Mouse (Mus musculus) hindbrain, embryonic 16.5 days (tissue): ENCODE results near the gene Slc26a9. TPM values are rescaled to one million over a fixed set of nuclear protein-coding genes. Genes with fewer than 3 reads are reported as not detected.
A peak's percentile ranks its signal among the peaks of the same experiment; 100 is the strongest.

Experiments used
- ATAC-seq: fragments of 200-750 bp; cut with Nextera tagmentation; 2 replicates; pipeline ENCODE4 v1.8.0; 2017; ENCODE audit warnings: moderate TSS enrichment, moderate library complexity
- H3K27ac ChIP-seq: fragments of 300-500 bp; sonication (generic); 2 replicates; pipeline ENCODE4 v1.5.1; 2014; ENCODE audit warnings: low read depth, mild to moderate bottlenecking, control low read depth, low read length, moderate library complexity
- H3K27me3 ChIP-seq: fragments of 300-500 bp; sonication (generic); replicated peaks from 2 replicates; pipeline ENCODE4 v1.6.1; 2014; ENCODE audit warnings: low read length; ENCODE audit not compliant: control insufficient read depth, insufficient read depth
- H3K36me3 ChIP-seq: fragments of 300-500 bp; sonication (generic); 2 replicates; pipeline ENCODE4 v1.6.1; 2014; ENCODE audit warnings: mild to moderate bottlenecking, low read length, moderate library complexity, mixed read lengths; ENCODE audit not compliant: control insufficient read depth, insufficient read depth
- H3K4me1 ChIP-seq: fragments of 300-500 bp; sonication (generic); 2 replicates; pipeline ENCODE4 v1.6.1; 2014; ENCODE audit warnings: low read depth, low read length; ENCODE audit not compliant: control insufficient read depth, insufficient read depth
- H3K4me2 ChIP-seq: fragments of 300-500 bp; sonication (generic); 2 replicates; pipeline ENCODE4 v1.6.1; 2014; ENCODE audit warnings: mild to moderate bottlenecking, low read length, control low read depth, moderate library complexity
- H3K4me3 ChIP-seq: fragments of 300-500 bp; sonication (generic); 2 replicates; pipeline ENCODE4 v1.5.1; 2014; ENCODE audit warnings: mild to moderate bottlenecking, low read length, control low read depth, moderate library complexity
- H3K9ac ChIP-seq: fragments of 300-500 bp; sonication (generic); 2 replicates; pipeline ENCODE4 v1.6.1; 2014; ENCODE audit warnings: low read depth, mild to moderate bottlenecking, control low read depth, low read length, moderate library complexity
- H3K9me3 ChIP-seq: fragments of 300-500 bp; sonication (generic); 2 replicates; pipeline ENCODE4 v1.6.1; 2014; ENCODE audit warnings: mild to moderate bottlenecking, low read length, moderate library complexity; ENCODE audit not compliant: control insufficient read depth
- WGBS: fragments of 180-500 bp; shearing (Covaris S2); extraction: QIAGEN DNeasy Blood & Tissue Kit; methylation state at CpG from one replicate; pipeline ENCODE4 v1.1.7; 2014; 5-methylcytosine and 5-hydroxymethylcytosine counted together
- polyA plus RNA-seq: library from polyadenylated mRNA; unstranded; fragments of >200 nt; fragmentation: Nextera tagmentation; extraction: Ambion mirVana; gene quantifications from 2 replicates; pipeline ENCODE4 v1.2.1, GENCODE M21; 2015

Gene Slc26a9
- polyA plus RNA-seq, 1 experiment from 2014 or later: 0.18 TPM

DNA sequence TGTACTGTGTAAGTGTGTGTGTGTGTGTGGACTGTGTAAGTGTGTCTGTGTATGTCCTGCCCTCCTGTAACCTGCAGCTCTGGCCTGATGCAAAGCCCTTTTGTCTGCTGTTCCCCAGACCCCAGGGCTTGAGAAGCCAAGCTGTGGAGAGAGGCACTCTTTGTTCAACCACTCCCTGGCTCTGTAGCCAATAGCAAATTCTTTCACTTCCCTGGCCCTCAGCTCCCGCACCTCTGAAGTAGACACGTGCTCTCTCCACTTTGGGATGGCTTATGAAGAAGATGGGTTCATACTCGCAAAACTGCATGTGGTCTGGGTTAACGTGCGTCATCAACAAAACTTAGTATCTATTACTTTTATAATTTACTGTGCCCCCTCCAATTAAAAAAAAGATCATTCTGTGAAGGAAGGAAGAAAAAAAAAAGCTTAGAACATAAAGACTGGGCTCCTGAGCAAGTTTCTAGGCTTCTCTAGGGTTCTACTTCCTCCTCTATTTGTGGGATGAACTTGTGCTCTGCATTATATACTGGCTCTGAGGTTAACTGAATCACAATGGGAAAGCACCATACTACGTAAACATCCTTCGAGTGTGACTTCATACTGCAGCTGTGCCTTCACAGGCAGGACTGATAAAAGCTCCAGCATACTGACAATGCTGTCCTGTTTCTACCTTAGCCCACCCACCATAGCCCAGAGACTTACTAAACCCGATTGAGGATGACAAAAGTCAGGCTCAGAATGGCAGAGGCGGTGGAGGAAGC is 16.0 kb downstream of the Slc26a9 start:
- H3K27me3 ChIP-seq: no peaks in the 10 kb centered on the region
- H3K36me3 ChIP-seq: no peaks in the 10 kb centered on the region
- H3K4me3 ChIP-seq: no peak overlapping the region
- no peak overlapping the region for H3K9ac ChIP-seq
- no peaks in the 10 kb centered on the region for H3K4me1 ChIP-seq
- H3K9me3 ChIP-seq: no peaks in the 10 kb centered on the region
- H3K27ac ChIP-seq: no peak overlapping the region
- no peak overlapping the region for H3K4me2 ChIP-seq
- no peak for ATAC-seq
- WGBS: 68% methylated on average over 9 of the region's 9 CpGs

DNA sequence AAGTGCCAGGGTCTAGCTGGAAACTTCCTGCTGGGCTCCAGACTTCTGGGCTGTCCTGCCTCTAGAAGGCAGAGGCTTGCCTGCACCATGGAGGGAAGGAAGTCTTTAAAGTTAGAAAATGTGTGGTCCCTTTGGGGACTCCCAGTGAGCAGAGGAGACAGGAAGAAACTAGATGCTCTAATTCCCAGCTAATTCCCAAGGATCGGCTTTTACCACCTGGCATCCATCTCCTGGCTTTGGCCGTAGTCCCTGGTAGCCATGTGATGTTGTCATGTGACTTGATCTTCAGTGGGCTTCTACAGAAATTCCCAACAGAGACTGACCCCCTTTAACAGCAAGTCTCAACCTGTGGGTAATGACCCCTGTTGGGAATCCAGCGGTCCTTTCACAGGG is 16.6 kb downstream of the Slc26a9 start:
- no peak overlapping the region for H3K4me3 ChIP-seq
- H3K9me3 ChIP-seq: no peaks in the 10 kb centered on the region
- no peak overlapping the region for H3K4me2 ChIP-seq
- H3K9ac ChIP-seq: no peak overlapping the region
- no peaks in the 10 kb centered on the region for H3K36me3 ChIP-seq
- ATAC-seq: no peak
- H3K4me1 ChIP-seq: peaks cover 1% of the 10 kb centered on the region; the same call in 1 of the 2 replicates
- 84% methylated on average over 3 of the region's 3 CpGs for WGBS
- no peak overlapping the region for H3K27ac ChIP-seq
- H3K27me3 ChIP-seq: no peaks in the 10 kb centered on the region

DNA sequence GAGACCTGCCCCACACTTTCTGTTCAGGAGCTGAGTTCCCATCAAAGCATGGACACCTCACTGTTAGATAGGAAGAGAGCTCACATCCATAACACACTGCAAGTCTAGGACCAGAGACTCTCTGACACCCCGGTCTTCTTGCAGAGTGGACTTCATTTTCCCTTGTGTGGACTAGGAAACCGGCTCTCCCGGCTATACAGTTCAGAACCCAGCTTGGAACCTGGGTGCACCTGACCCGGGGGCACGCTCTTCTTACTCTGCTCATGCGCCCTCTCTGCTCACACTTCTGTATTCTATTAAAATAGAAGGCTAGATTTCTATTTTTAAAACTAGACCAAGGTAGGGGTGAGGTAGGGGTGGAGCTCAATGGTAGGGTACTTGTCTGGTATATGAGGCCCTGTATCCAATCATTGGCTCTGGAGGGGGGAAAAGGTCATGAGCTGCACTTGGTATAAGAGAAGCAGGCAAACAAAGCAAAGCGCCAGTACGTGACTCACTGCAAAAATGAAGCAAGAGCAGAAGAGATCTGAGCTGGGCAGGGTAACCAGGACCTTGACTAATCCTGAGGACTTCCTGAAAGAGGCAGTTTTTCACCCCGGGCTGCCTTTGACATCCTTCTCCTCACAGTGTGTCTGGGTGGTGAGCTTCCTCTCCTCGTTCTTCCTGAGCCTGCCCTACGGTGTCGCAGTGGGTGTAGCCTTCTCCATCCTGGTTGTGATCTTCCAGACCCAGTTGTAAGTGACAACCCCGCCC is 17.4 kb downstream of the Slc26a9 start:
- Histone ChIP-seq H3K27me3 (no peaks in the 10 kb centered on the region), H3K27ac (no peak overlapping the region), H3K4me3 (no peak overlapping the region), H3K9ac (no peak overlapping the region), H3K4me1 (peaks cover 2% of the 10 kb centered on the region; the same call in 1 of the 2 replicates), H3K4me2 (no peak overlapping the region), H3K9me3 (no peaks in the 10 kb centered on the region), H3K36me3 (no peaks in the 10 kb centered on the region)
- WGBS: 93% methylated on average over 13 of the region's 13 CpGs
- ATAC-seq: no peak

DNA sequence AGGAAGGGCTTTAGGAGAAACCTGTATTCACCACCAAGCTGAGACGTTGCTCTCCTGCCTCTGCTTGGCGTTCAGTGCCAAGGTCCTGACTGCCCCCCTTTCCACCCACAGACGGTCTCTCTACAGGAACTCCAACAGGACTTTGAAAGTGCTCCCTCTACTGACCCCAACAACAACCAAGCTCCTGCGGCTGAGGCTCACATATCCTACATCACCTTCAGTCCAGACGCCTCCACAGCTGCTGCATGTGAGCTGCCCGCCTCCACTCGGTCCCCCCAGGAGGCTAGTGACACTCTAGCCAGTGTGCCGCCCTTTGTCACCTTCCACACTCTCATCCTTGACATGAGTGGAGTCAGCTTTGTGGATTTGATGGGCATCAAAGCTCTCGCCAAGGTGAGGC is 19.9 kb downstream of the Slc26a9 start:
- 57% methylated on average over 9 of the region's 9 CpGs for WGBS
- H3K4me2 ChIP-seq: no peak overlapping the region
- H3K4me1 ChIP-seq: peaks cover 2% of the 10 kb centered on the region; the same call in 1 of the 2 replicates
- H3K9ac ChIP-seq: no peak overlapping the region
- H3K9me3 ChIP-seq: no peaks in the 10 kb centered on the region
- H3K27ac ChIP-seq: no peak overlapping the region
- no peak for ATAC-seq
- no peaks in the 10 kb centered on the region for H3K27me3 ChIP-seq
- H3K4me3 ChIP-seq: no peak overlapping the region
- H3K36me3 ChIP-seq: no peaks in the 10 kb centered on the region

DNA sequence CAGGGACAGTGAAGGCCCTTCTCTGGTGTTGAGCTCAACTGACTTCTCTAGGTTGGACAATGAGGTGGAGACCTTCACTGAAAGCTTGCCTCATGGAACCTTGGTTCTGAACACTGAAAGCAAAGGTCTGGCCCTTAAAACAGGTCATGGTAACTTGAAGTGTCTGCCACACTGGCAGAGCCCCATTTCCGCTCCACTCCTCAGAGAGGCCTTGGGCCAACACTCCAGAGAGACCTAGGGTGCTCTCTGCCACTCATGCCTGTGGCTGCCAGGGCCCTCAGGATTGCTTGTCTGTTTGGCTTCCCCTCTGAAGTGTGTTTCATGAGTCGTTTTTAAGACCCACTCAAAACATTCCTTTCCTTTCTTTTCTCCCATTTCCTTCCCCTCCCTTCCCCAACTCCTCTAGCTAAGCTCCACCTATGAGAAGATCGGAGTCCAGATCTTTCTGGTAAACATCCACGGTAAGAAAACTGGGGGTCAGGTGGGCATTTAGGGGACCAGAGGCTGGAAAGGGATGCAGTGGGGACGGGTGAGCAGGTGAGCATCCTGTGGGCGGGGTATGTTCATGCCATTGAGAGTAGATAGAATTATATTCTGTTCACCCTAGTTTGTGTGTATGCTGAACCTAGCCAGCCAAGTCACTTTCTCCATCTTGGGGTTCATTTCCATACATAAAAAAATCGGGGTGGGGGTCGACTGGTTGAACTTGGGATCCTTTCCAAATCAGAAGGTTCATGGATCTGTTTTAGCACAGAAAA is 20.9 kb downstream of the Slc26a9 start:
- Histone ChIP-seq H3K4me3 (no peak overlapping the region), H3K9ac (no peak overlapping the region), H3K9me3 (no peaks in the 10 kb centered on the region), H3K4me2 (no peak overlapping the region), H3K4me1 (peaks cover 2% of the 10 kb centered on the region; the same call in 1 of the 2 replicates), H3K27me3 (no peaks in the 10 kb centered on the region), H3K36me3 (no peaks in the 10 kb centered on the region), H3K27ac (no peak overlapping the region)
- no peak for ATAC-seq
- 64% methylated on average over 8 of the region's 8 CpGs for WGBS

DNA sequence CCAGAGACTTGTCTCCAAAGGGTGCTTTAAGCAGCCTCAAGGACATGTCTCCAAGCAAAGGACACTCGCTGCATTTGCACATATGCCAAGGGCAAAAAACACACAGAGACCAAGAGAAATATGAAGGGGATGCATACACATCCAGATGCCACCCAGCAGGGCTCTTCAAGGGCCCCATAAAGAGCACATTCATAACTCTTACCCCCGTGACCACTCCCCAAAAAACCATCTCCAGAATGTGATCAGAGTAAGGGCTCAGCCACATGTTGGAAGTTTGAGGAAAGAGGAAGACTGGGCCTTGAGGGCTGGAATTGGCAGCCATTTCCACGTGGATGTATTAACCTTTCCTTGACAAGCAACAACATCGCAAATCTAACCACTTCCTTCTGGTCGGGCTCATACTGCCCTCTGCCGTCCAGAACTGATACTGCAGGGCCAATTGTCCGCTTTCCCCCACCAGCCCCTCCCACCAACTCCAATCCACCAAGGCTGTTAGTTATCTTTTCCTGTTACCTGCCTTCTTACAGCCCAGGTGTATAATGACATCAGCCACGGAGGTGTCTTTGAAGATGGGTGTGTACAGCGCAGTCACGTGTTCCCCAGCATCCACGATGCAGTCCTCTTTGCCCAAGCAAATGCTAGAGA is 21.7 kb downstream of the Slc26a9 start:
- H3K4me3 ChIP-seq: no peak overlapping the region
- peaks cover 2% of the 10 kb centered on the region; the same call in 1 of the 2 replicates for H3K4me1 ChIP-seq
- no peaks in the 10 kb centered on the region for H3K36me3 ChIP-seq
- ATAC-seq: peak; percentile 58; the same call in 1 of the 2 replicates
- H3K9me3 ChIP-seq: no peaks in the 10 kb centered on the region
- no peak overlapping the region for H3K9ac ChIP-seq
- H3K4me2 ChIP-seq: peak overlapping the region; percentile 32; the same call in 1 of the 2 replicates
- no peak overlapping the region for H3K27ac ChIP-seq
- 12% methylated on average over 11 of the region's 11 CpGs for WGBS
- no peaks in the 10 kb centered on the region for H3K27me3 ChIP-seq

DNA sequence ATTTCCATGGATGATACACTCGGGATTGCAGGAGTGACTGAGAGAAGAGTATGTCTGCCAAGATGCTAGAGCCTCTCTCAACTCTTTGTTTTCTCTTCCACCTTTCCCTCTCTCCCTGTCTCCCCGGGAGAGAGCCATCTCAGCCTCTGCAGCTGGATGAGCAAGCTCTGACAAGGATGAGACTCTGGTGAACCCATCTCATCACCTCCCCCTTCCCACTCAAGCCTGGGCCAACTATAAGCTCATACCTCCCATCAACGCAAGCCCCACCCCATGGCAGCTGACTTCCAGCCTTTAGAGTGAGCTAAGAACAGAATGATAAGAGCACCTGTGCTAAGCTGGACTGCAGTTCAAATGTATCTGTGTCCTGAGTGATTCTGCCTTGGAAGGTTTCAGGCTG is 25.5 kb downstream of the Slc26a9 start:
- no peaks in the 10 kb centered on the region for H3K27me3 ChIP-seq
- WGBS: 80% methylated on average over 3 of the region's 3 CpGs

DNA sequence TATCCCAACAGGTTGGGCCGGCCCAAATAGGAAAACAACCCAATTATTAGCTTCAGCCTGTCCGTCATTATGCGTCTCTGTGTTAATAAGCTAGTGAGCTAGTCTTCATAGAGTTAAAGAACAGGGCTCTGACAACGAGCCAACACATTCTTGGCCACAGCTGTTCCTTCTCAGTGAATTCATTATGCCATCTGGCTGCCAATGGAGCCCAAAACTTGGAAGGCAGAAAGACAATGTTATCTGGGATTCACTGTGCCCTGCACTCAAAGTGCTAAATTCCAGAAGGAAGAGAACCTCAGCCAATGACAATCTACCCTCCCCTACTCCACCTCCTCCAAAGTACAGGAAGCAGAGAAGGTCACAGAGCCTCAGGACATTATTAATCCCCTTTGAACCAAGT is 26.8 kb downstream of the Slc26a9 start:
- Histone ChIP-seq H3K9me3 (no peaks in the 10 kb centered on the region), H3K27ac (no peak overlapping the region), H3K4me1 (no peaks in the 10 kb centered on the region; the same call in 1 of the 2 replicates), H3K9ac (no peak overlapping the region), H3K36me3 (no peaks in the 10 kb centered on the region), H3K27me3 (no peaks in the 10 kb centered on the region), H3K4me2 (no peak overlapping the region), H3K4me3 (no peak overlapping the region)
- 41% methylated on average over 4 of the region's 4 CpGs for WGBS
- peak; percentile 60 for ATAC-seq

More for the DNA sequence above, 25.5 kb downstream of the Slc26a9 start:
- Histone ChIP-seq H3K27ac (no peak overlapping the region), H3K36me3 (no peaks in the 10 kb centered on the region), H3K9ac (no peak overlapping the region), H3K4me1 (peaks cover 2% of the 10 kb centered on the region; the same call in 1 of the 2 replicates), H3K4me3 (no peak overlapping the region), H3K4me2 (no peak overlapping the region), H3K9me3 (no peaks in the 10 kb centered on the region)
- no peak for ATAC-seq
